Mouse (Mus musculus): ENCODE measurements around the gene Slc25a14.

Gene Slc25a14

DNA sequence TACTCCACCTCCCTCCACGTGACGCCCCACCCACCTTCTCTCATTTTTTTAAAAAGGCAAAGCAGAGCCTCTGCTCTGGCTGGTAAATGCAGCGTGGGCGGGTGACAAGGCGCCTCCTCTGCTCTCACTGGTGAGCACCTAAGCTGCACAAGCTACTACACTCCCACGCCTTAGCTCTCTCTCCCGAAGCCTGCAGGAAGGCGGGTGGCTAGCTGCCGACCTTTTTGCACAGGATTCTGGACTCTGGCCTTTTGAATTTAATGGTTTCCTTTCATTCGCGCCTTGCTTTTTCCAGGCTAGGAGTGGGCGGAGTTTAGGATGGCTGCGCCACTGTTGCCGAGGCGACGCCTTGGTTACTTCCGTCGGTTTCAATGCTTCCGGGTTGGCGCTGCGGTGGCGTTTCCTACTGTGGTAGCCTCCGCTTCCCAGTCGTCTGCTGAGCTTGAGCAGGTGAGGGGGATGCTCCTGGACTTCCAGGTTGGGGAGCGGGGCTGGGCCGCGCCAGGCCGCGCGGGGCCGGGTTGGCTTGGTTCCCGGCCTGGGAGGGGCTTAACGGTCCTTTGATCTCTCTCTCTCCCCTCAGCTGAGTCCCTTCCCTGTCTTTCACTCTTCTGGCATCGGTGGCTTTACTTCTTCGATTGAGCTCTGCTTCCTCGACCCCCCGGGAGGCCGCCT is at the start of gene Slc25a14:
Gene Slc25a14, plus strand, starts transcription at position 35 of the 675 bp plus-strand sequence.
- DNase-seq = peak; percentile 84

DNA sequence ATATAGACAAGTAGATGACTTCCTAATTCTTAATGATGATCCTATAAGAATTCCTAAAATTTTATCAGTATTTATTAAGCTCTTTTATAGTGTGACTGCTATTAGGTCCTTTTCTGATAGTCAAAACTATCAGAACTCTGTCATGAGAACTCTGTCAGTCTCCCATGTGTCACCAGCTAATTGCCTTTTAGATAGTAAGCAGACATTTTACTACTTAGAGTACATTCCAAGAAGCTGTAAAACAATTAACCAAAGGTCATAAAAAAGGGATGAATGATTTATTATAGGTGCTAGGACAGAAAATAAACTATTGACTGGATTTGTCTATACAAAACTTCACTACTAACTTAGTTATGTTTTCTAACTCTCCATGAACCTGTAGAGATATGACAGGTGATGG is 39.9 kb upstream of the Slc25a14 start:
- no peak for DNase-seq

DNA sequence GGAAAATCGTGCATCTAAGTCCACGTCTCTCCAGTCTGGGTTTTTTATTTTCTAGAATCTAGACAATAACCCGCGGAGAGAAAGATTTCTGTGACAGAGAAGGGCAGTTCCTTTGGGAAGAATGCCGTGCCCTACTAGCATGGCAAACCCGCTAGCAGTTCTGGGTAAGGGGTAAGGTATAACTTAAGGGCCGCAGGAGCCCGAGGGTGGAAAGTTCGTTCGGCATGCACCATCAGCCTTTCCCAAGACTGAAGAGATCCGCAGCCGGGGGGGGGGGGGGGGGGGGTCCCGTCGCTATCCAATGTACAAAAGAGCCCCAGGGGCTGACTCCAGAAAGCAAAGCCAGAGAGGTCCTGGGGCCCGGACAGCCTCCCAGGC is 29.5 kb upstream of the Slc25a14 start:
- DNase-seq = peak; percentile 3

DNA sequence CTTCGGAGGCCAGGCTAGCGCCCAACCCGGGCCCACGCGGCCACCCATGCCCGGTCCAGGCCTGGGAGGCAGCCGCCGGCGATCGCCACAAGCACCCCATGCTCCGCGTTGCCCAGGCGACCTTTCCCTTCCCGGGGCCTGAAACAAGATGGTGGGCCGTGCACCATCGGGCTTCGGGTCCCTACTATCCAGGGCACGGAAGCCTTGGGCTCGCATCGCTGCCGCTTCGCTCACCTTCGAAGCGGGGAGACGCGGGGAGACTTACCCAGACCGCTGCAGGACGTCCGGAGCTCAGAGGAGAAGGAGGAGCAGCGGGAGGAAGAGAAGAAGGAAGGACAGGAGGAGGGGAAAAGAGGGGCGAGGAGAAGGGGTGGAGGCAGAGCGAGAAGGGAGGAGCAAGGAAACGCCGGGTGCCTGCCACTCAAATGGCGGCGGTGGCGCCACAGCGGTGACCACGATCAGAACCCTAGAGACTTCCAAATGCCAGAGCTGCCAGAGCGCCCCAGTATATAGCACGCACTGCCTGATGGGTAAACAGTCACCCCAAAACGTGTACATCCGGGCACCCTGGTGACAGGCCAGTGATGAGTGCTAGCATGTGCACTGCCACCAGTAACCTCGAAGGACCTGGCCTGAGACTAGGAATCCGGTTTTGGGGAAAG is 29.0 kb upstream of the Slc25a14 start, which contains the start of gene Zfp280c:
Gene Zfp280c, minus strand, starts transcription at position 406 of the 662 bp plus-strand sequence.
- peak; percentile 77 for DNase-seq

DNA sequence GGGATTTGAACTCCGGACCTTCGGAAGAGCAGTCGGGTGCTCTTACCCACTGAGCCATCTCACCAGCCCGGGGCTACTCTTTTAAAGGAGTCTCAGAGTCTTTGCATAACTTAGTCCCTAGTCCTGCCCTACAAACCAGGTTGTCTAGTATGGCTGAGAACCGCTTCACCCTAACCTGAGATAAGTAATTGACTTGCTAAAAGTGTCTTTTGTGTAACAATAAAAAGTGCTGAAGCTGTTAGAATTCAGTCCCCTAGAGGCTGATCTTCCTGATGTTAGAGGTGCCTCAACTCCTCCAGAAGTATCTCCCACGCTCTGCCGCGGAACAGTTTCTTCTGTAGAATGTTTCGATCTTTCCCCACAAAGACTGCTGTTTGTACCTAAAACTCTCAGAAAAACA is 27.2 kb upstream of the Slc25a14 start:
- DNase-seq = no peak

DNA sequence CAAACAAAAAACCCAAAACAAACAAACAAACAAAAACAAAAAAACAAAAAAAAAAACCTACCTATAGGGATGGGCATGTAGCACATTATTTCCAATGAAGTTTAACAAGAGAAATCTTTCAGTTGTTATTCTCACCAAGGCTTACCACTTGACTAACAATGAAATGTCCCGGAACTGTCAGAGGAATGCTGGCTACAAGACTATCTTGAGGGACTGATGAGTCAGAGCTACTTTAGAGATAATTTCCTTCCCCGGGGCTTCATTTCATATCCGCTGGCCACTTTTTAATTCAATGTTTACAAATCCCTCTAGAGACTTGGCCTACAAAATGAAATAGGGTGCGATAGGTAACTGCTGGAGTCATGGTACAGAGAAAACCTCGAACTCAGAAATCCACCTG is 26.3 kb upstream of the Slc25a14 start:
- DNase-seq = no peak

DNA sequence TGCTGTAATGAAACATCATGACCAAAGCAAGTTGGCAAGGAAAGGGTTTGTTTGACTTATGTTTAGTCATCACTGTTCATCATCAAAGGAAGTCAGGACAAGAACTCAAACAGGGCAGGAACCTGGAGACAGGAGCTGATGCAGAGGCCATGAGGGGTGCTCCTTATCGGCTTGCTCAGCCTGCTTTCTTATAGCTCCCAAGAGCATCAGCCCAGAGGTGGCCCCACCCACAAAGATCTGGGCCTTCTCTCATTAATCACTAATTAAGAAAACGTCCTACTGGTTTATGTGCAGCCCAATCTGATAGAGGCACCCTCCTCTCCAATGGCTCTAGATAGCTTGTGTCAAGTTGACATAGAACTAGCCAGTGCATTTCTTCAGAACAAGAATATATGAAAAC is 18.3 kb upstream of the Slc25a14 start:
- no peak for DNase-seq

DNA sequence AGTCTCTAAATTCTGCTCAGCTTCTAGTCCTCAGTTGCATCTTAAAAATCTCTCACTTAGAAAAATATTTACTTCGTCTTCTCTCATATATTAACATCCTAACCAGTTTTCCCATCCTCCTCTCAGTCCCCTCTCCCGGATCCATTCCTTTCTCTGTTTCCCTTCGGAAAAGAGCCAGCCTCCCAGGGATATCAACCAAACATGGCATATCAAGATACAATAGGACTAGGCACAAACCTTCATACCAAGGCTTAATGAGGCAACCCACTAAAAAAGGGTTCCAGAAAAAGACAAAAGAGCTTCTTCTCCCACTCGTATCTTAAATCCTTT is 199 bp upstream of the Slc25a14 start:
- no peak for DNase-seq

DNA sequence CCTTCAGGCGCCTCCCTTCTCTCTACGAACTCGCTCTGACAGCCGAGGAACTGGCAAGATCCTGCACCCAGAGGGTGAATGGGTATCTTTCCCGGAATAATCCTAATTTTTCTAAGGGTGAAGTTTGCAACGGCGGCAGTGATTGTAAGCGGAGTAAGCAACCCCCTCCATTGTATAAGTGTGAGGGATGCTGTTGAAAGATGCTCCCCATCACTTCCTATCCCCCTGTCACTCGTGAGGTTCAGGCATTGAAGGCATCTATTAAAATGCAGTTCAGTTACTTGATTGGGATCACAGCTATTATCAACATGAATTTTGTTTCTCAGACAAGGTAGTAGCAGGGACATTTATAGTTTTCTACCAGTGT is 824 bp downstream of the Slc25a14 start:
- DNase-seq = no peak

DNA sequence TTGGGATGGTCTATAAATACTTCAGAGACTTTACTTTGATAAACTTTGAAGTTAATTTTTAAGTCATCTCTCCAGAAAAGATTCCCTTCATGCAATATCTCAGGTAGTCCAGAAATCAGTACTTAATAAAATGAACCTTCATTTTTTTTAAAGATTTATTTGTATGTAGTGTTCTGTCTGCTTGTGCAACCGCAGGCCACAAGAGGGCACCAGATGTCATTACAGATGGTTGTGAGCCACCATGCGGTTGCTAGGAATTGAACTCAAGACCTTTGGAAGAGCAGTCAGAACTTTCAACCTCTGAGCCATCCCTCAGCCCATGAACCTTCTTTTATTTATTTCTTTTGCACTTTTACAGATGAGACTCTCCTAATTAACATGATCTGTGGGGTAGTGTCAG is 13.8 kb downstream of the Slc25a14 start:
- no peak for DNase-seq

DNA sequence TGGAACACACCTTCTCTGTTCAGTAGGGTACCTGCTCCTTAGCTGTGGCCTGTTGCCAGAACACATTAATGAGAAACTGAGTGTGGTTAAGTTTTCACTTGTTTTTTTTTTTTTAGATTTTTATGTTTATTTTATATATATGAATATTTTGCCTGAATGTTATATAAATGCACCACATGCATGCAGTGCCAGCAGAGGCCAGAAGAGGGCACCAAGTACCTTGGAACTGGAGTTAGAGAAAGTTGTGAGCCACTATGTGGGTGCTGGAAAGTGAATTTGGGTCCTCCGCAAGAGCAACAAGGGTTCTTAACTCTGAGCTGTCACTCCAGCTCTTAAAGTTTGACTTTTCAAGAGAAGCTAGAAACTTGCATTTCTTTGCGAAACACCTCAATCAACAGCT is 20.9 kb downstream of the Slc25a14 start:
- peak; percentile 8 for DNase-seq

DNA sequence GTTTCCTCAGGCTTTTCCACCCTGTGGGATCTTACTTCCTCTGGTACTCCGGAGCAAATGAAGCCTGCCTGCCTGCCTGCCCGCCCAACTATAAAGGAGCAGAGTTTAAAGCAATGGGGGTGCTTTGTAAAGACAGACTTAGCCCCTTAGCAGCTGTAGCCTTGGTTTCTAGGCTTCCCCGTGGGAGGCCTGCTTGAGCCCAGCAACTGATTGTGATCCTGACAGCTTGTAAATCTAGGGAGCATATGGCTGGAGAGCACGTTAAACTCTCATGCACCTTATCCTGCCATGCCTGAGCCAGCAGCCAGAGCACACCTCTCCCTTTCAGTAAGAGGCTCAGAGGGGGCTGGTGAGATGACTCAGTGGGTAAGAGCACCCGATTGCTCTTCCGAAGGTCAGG is 43.6 kb downstream of the Slc25a14 start:
- no peak for DNase-seq

DNA sequence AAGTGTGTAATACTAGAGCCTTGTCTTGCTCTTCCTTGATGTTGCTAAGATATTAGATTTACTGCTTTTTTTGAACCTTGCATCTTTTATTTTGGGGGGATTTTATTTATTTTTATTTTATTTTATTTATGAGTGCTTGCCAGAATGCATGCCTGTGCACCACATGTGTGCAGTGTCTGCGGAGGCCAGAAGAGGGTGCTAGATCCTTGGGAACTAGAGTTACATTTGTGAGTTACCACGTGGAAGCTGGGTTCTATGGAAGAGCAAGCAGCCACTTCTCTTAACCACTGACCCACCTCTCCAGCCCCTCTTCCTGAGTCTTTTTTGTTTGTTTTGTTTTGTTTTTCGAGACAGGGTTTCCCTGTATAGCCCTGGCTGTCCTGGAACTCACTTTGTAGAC is 46.4 kb downstream of the Slc25a14 start:
- DNase-seq = no peak

DNA sequence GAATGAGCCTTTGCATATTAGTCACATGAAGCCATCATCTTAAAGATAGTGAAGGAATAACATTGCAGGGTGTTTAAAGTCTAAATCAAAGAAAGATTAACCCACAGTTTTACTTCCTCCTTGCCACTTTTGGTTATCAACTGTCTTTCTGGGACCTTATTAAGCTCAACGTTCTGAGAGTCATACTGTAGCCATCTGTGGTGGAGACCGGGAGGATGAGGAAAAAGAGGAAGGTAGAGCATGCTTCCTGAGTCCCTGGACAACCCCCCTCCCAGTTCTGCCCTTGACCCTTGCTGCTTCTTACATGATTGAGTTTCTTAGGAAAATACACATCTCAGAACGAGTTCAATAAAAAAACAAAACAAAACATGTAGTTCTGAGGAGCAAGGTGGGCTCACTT is 48.5 kb downstream of the Slc25a14 start:
- DNase-seq = no peak

DNA sequence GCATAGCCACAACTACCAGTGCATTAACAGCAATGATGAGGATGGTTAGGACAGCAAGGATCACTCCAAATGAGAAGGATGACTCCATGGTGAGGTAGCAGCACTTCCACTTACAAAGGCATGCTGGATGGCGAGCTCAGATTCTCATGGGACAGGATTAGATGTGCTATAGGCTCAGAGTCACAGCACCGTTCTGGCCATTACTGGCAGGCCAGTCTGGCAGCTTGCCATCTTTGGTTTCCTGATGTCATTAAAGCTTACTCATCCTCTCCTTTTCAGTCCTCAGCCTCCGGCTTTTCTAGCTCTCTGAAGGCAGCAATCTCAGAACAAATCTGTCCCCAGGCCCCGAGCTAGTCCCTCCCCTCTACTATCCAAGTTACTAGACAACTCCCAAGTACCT is 51.0 kb downstream of the Slc25a14 start, which contains the start of gene Gpr119:
Gene Gpr119, minus strand, starts transcription at position 308 of the 400 bp plus-strand sequence.
- no peak for DNase-seq

DNA sequence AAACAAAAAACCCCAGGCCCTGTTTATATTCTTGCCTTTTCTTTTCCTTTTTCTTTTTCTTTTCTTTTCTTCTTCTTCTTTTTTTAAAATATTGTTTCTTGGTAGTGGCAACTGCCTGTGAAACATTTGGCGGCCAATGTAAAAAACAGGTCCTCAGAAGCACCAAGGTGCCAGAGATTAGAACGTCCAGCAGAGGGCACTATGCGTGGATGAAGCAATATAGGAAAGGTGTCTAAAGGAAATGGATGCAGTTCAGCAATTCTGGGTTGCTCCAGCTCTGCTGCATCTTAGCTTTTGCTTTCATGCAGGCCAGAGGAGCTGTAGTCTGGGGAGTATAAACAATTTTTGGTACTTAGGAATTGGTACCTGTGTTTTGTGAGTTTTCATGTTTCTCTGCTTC is 60.2 kb downstream of the Slc25a14 start:
- no peak for DNase-seq

DNA sequence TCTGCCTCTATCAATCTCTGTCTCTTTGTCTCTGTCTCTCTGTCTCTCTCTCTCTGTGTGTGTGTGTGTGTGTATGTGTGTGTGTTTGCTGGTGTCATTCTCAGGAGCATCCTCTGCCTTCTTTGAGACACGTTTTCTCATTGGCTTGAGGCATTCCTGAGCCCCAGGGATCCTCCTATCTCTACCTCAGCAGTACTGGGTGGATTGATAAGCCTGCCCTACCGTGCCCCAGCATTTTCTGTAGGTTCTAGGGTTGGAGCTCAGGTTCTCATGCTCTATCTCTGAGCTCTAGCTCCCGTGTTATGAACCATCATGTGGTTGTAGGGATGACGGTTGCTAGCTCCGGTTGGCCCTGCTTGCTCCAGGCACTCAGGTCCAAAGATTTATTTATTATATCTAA is 60.6 kb downstream of the Slc25a14 start:
- DNase-seq = no peak

DNA sequence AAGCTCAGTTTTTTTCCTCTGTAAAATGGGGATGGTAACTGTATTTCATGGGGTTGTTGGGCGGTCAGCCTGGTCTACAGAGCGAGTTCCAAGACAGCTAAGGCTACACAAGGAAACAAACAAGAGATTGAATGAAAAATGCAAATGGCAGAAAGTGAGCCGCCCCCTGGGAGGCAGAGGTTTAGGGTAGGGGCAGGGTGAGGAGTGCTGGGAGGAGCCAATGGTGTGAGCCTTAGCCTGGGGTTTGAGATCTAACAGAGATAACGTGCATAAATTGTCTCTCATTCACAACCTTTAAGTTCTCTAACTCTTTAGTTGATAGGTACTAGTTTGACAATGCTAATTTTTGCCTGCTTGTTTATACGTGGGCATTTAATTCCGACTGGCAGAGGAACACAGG is 71.2 kb downstream of the Slc25a14 start:
- DNase-seq = no peak

DNA sequence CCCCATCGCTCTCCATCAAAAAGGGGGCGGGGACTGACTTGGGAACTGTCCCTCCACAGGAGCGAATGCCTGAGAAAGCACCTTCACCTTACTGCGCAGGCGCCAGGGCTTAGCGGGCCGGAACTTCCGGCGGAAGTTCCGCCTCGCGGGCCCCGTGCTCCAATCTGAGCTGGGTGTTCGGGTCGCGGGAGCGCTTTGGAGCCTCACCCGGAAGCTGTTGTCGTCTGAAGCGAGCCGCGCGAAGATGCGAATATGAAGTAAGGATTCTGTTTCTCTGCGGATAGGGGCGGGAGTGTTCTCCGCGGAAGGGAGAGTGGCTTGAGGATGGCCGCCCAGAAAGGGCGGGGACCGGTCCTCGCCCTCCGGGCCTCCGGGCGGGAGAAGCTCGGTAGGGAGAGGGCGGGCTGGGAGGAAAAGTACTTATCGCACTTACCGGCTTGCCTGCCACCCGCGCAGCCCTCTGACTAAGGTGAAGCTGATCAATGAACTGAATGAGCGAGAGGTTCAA is 71.7 kb downstream of the Slc25a14 start, which contains the start of gene Rbmx2:
Gene Rbmx2, plus strand, starts transcription at position 141 of the 508 bp plus-strand sequence.
- DNase-seq = peak; percentile 93

DNA sequence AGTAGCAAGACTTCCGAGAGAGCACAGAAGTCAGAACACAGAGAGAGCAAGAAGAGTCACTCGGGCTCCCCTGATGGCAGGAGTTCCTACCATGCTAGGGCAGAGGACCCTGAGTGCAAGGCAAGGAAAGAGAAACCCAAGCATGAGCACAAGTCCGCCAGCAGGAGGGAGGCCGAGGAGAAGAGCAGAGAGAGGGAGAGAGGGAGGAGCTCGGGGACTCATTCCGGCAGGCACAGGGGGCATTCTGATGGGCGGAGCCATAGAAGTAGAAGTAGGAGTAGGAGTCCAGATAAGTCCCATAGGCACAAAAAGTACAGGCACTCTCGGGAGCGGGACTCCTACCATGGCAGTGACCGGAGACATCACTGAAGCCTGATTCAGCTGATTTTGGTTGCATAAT is 86.5 kb downstream of the Slc25a14 start:
- no peak for DNase-seq
